Mouse (Mus musculus) heart, embryonic 16.5 days (tissue): ENCODE measurements around the gene Galnt11. TPM values are rescaled to one million over a fixed set of nuclear protein-coding genes. Genes with fewer than 3 reads are reported as not detected.

Experiments
- ATAC-seq: fragments of 200-750 bp; cut with Nextera tagmentation; replicated peaks from 2 replicates; pipeline ENCODE4 v1.8.0; 2017; ENCODE audit warnings: moderate number of reproducible peaks; ENCODE audit not compliant: insufficient read depth, low FRiP score; ENCODE audit errors: extremely low read depth
- H3K27ac ChIP-seq: fragments of 300-500 bp; sonication (generic); 2 replicates; pipeline ENCODE4 v1.5.1; 2014; ENCODE audit warnings: mild to moderate bottlenecking, low read length, control low read depth, moderate library complexity
- H3K27me3 ChIP-seq: fragments of 300-500 bp; sonication (generic); 2 replicates; pipeline ENCODE4 v1.6.1; 2014; ENCODE audit warnings: low read length, mixed read lengths; ENCODE audit not compliant: control insufficient read depth, insufficient read depth
- H3K36me3 ChIP-seq: fragments of 300-500 bp; sonication (generic); 2 replicates; pipeline ENCODE4 v1.6.1; 2014; ENCODE audit not compliant: control insufficient read depth, insufficient read depth
- H3K4me1 ChIP-seq: fragments of 300-500 bp; sonication (generic); 2 replicates; pipeline ENCODE4 v1.6.1; 2014; ENCODE audit warnings: low read length, mixed read lengths; ENCODE audit not compliant: control insufficient read depth, insufficient read depth
- H3K4me2 ChIP-seq: fragments of 300-500 bp; sonication (generic); 2 replicates; pipeline ENCODE4 v1.6.1; 2014; ENCODE audit warnings: low read depth, mild to moderate bottlenecking, control low read depth, low read length
- H3K4me3 ChIP-seq: fragments of 300-500 bp; sonication (generic); 2 replicates; pipeline ENCODE4 v1.5.1; 2014; ENCODE audit warnings: mild to moderate bottlenecking, control low read depth, low read length
- H3K9ac ChIP-seq: fragments of 300-500 bp; sonication (generic); 2 replicates; pipeline ENCODE4 v1.6.1; 2014; ENCODE audit warnings: low read length, control low read depth
- H3K9me3 ChIP-seq: fragments of 300-500 bp; sonication (generic); replicated peaks from 2 replicates; pipeline ENCODE4 v1.6.1; 2016; ENCODE audit warnings: low read length; ENCODE audit not compliant: control insufficient read depth
- WGBS: fragments of 180-500 bp; shearing (Covaris S2); extraction: QIAGEN DNeasy Blood & Tissue Kit; methylation state at CpG from one replicate; pipeline ENCODE4 v1.1.7; 2014; 5-methylcytosine and 5-hydroxymethylcytosine counted together
- polyA plus RNA-seq: library from polyadenylated mRNA; unstranded; fragments of >200 nt; fragmentation: Nextera tagmentation; extraction: Ambion mirVana; gene quantifications from 2 replicates; pipeline ENCODE4 v1.2.1, GENCODE M21; 2015

The Galnt11 gene
- polyA plus RNA-seq, 1 experiment from 2014 or later, result 36.2 TPM

DNA sequence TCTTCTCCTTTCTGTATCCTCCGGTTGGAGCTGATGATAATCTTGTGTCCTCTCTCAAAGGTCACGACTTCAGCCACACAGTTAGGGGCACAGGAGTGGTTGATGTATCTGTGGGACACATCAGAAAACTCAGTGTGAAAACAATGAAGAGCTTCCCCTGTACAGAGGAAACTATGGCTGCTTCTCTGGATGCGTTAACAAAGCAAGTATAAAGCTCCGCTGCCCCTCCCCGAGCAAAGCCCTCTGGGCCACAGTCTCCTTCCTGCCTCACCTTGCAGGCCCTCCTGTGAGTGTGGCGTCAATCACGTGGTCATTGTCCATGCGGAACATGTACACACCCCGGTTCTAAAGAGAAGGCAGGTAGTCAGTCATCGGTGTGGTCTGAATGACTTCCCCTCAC lies 53.9 kb downstream of the Galnt11 start:
- Histone ChIP-seq H3K36me3 (peaks cover 39% of the 10 kb centered on the region), H3K4me1 (no peaks in the 10 kb centered on the region), H3K4me2 (no peak overlapping the region), H3K9ac (no peak overlapping the region), H3K27ac (no peak overlapping the region), H3K27me3 (no peaks in the 10 kb centered on the region), H3K9me3 (no peaks in the 10 kb centered on the region), H3K4me3 (no peak overlapping the region)
- no peak for ATAC-seq
- 86% methylated on average over 10 of the region's 10 CpGs for WGBS

DNA sequence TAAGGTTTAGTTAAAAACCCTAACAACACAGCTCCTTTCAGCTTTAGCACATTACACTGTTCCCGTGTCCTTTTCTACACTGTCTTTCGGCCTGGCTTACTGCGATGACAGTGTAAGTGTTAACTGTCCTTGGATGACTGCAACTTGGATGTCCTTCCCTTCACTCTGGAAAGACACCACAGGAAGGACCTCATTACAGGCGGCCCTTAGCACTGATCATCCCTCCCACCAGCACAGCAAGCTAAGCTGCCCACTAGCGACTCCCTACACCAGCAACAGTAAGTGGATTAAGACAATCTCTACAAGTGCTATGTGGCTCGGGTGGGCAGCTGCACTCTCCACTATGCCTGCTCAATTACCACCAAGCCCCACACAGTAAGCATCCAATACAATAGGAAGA lies 54.7 kb downstream of the Galnt11 start:
- H3K4me3 ChIP-seq, result no peak overlapping the region
- ATAC-seq, result no peak
- no peak overlapping the region for H3K27ac ChIP-seq
- H3K4me1 ChIP-seq, result no peaks in the 10 kb centered on the region
- H3K9me3 ChIP-seq, result no peaks in the 10 kb centered on the region
- no peaks in the 10 kb centered on the region for H3K27me3 ChIP-seq
- 81% methylated on average over 6 of the region's 6 CpGs for WGBS
- H3K9ac ChIP-seq, result no peak overlapping the region
- no peak overlapping the region for H3K4me2 ChIP-seq
- H3K36me3 ChIP-seq, result peaks cover 44% of the 10 kb centered on the region

DNA sequence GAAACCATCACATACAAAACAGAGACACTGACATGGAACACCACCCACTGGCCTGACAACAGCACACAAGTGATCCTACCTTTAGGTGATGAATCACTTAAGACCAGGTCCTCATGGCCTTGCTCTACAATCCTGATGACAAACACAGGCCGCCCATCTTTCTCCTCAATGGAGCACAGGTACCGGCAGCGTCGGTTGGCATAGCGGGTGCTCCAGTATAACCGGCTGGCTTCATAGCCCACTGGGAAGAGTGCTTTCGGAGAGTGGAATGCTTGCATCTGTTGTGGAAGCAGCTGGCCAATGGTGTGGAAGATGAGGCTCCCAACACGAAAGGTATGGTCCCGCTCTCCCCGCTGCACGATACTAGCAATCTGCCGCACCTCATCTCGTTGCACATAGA lies 62.3 kb downstream of the Galnt11 start:
- Histone ChIP-seq H3K4me3 (no peak overlapping the region), H3K27ac (no peak overlapping the region), H3K4me2 (no peak overlapping the region), H3K4me1 (no peaks in the 10 kb centered on the region), H3K27me3 (no peaks in the 10 kb centered on the region), H3K9ac (no peak overlapping the region), H3K36me3 (peaks cover 42% of the 10 kb centered on the region), H3K9me3 (no peaks in the 10 kb centered on the region)
- ATAC-seq, result no peak
- WGBS, result 95% methylated on average over 13 of the region's 13 CpGs

DNA sequence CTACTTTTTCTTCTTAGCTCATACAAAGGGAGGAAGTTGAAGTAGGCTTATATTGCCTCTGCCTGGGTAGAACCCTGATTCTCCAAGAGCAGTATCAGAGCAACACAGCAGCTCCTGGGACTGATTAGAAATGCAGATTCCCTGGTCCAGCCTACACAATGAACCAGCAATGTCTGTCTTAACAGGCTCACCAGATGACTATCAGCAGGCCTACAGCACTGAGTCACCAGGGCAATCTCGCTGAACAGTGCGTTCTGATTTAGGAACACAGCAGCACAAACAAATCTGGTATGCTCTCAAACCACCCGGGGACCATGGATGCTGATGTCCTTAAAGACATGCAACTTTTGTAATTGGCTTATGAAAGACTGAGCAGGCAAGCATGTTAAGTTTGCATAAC lies 75.1 kb downstream of the Galnt11 start:
- 64% methylated on average over 3 of the region's 3 CpGs for WGBS
- H3K9me3 ChIP-seq, result no peaks in the 10 kb centered on the region
- no peak overlapping the region for H3K4me3 ChIP-seq
- no peak overlapping the region for H3K27ac ChIP-seq
- H3K36me3 ChIP-seq, result peaks cover 24% of the 10 kb centered on the region
- peaks cover 2% of the 10 kb centered on the region; the same call in 1 of the 2 replicates for H3K4me1 ChIP-seq
- H3K9ac ChIP-seq, result no peak overlapping the region
- ATAC-seq, result no peak
- H3K27me3 ChIP-seq, result no peaks in the 10 kb centered on the region
- H3K4me2 ChIP-seq, result no peak overlapping the region

DNA sequence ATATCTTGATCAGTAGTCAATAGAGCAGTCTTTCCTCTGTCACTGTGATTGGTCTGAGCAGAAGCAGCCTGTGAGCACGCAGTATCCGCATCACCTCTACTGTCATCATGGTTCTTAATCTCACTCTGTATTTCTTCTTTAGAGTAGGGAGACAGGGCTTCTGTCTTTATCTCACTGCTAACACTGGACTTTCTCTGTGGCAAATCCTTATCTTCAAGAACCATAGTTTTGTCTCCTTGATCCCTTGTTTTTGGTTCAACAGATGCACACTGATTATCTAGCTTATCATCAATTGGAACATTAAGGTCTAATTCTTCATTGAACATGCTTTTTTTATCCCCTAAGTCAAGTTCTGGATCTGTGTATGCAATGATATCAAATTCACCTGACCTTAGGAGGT lies 88.5 kb downstream of the Galnt11 start:
- no peak overlapping the region for H3K4me3 ChIP-seq
- no peak overlapping the region for H3K27ac ChIP-seq
- H3K9ac ChIP-seq, result no peak overlapping the region
- H3K4me2 ChIP-seq, result no peak overlapping the region
- 92% methylated on average over 2 of the region's 2 CpGs for WGBS
- no peaks in the 10 kb centered on the region for H3K9me3 ChIP-seq
- no peaks in the 10 kb centered on the region for H3K27me3 ChIP-seq
- ATAC-seq, result no peak
- no peaks in the 10 kb centered on the region for H3K4me1 ChIP-seq
- peaks cover 33% of the 10 kb centered on the region for H3K36me3 ChIP-seq

DNA sequence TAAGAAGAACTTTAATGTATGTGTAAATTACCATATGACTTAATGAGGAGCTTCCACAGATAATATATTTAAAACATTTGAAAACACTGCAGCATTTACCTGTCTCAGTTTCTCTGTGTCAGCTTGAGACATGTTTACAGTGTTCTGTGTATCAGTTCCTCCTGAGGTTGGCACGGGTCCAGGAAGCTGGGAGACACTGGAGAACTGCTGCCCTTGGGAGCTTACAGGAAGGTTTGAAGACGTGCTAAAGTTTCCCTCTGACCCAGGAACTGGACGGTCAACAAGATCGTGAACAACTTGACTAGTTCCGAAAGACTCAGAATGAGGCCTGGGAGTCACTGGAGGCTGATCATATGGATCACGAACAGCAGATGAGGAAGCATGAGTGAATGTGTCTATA lies 92.2 kb downstream of the Galnt11 start:
- no peak overlapping the region for H3K9ac ChIP-seq
- H3K27ac ChIP-seq, result no peak overlapping the region
- H3K27me3 ChIP-seq, result no peaks in the 10 kb centered on the region
- 65% methylated on average over 6 of the region's 6 CpGs for WGBS
- peaks cover 41% of the 10 kb centered on the region for H3K36me3 ChIP-seq
- ATAC-seq, result no peak
- H3K4me1 ChIP-seq, result no peaks in the 10 kb centered on the region
- no peak overlapping the region for H3K4me2 ChIP-seq
- no peaks in the 10 kb centered on the region for H3K9me3 ChIP-seq
- H3K4me3 ChIP-seq, result no peak overlapping the region

Other genes with a start within 250 kb of the Galnt11 start
- 104 and 125 TPM in 2 replicates for gene Prkag2, start 121.3 kb upstream of the Galnt11 start, polyA plus RNA-seq
- gene Galntl5, start 40.4 kb upstream of the Galnt11 start, polyA plus RNA-seq, result not detected in 2 replicates
- gene E130116L18Rik, start 1.2 kb downstream of the Galnt11 start, polyA plus RNA-seq, result not detected in 2 replicates